Mouse (Mus musculus): ENCODE data around the gene Bckdha.

DNA sequence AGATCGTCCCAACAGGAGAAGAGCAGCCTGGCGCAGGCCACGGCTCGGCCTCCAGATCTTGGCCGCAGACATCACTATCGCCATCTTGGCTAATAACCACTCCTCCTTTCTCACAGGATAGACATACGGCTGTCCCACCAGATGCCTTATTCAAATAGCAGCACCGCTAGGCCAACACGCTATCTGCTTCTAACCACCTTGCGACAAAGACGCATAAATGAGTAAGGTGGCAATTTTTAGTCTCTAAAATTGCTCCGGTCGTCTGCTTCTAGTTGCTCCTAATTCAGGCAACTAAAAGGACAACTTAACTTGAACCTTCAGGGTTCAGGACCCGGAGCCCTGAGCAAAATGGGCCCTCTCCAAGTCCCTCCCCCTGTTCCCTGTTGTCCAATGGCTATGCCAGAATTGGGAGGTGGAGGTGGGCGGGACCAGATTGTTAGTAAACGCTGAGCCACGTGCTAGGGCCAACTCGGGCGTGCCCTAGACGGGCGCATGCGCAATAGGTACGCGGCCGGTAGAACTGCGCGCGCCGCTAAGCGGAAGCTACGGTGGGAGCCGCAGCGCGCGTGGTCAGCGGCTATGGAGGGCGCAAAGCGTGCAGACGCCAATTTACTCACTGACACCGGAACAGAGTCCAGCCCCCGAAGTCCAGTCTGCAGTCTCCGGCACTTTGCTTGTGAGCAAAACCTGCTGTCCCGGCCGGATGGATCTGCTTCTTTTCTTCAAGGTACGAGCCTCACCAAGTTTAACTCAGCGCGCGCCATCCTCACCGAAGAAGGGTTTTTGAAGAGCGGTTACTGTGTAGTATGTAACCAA is at the start of gene Bckdha, which contains the start of gene Exosc5:
- TF ChIP-seq CTCF (IDR thresholded peaks at IDR 0.05; ENCODE audit: low read depth), result no peak
- peak; percentile 63; the same call in 1 of the 2 replicates for TF ChIP-seq EP300 (IDR thresholded peaks at IDR 0.05; ENCODE audit: low read depth)

All from liver, embryonic 14.5 days (tissue).